Mouse (Mus musculus) testis, adult 2 months (tissue): ENCODE measurements around the gene Ecpas.

ENCODE experiments used
- CTCF ChIP-seq: fragments of 200-500 bp; IDR thresholded peaks from 2 replicates; pipeline ENCODE4 v1.5.1; 2012; ENCODE audit warnings: low read depth, mild to moderate bottlenecking, inconsistent platforms, low read length, moderate library complexity; ENCODE audit not compliant: control insufficient read depth, insufficient read depth, insufficient replicate concordance
- POLR2A ChIP-seq: fragments of 200-500 bp; IDR thresholded peaks from 2 replicates; pipeline ENCODE4 v1.6.1; 2012; ENCODE audit warnings: low read depth, mild to moderate bottlenecking, inconsistent platforms, low read length, moderate library complexity; ENCODE audit not compliant: control insufficient read depth

GRCm38 (mm10) chr4:58832908-58833307 lies 79.6 kb downstream of the Ecpas start:
- TF ChIP-seq POLR2A: no peak
- TF ChIP-seq CTCF: no peak
